Mouse (Mus musculus): Measurements from ENCODE around the gene Glyatl3. TPM values are rescaled to one million over a fixed set of nuclear protein-coding genes. Genes with fewer than 3 reads are reported as not detected.

The Glyatl3 gene
- total and polyA plus RNA-seq, 3 experiments: not detected

- no peak overlapping the region for H3K9ac ChIP-seq (ENCODE audit: low read depth, low read length)
- H3K27ac ChIP-seq: no peak overlapping the region
- 86% methylated on average over 6 of the region's 6 CpGs for WGBS
- no peak for DNase-seq
- H3K4me1 ChIP-seq (ENCODE audit: control insufficient read depth, insufficient read depth, low read length): no peaks in the 10 kb centered on the region; the same call in 1 of the 2 replicates
- H3K4me3 ChIP-seq: no peak overlapping the region
- H3K27me3 ChIP-seq (ENCODE audit: control insufficient read depth, insufficient read depth, low read length): no peaks in the 10 kb centered on the region
- H3K79me2 ChIP-seq (replicated peaks; ENCODE audit: control insufficient read depth, insufficient read depth, low read length): no peaks in the 10 kb centered on the region
- TF ChIP-seq EP300 (IDR thresholded peaks at IDR 0.05; ENCODE audit: insufficient read depth, low read depth, low read length): no peak
- TF ChIP-seq POLR2A (IDR thresholded peaks at IDR 0.05; ENCODE audit: insufficient read depth, low read depth, low read length): no peak
- TF ChIP-seq CTCF (IDR thresholded peaks at IDR 0.05): no peak
- no peaks in the 10 kb centered on the region for H3K36me3 ChIP-seq (ENCODE audit: control insufficient read depth, insufficient read depth, low read length)
- intact Hi-C loops (cut with DNase I): no loop called here
Observed at GRCm38 (mm10) chr17:40882172-40882571, 32.0 kb downstream of the Glyatl3 start.

GRCm38 (mm10) chr17:40879924-40880691 lies 34.0 kb downstream of the Glyatl3 start, which contains the start of gene 9130008F23Rik:
Gene 9130008F23Rik, minus strand, starts transcription at chr17:40880559.
- H3K79me2 ChIP-seq (replicated peaks; ENCODE audit: control insufficient read depth, insufficient read depth, low read length): no peaks in the 10 kb centered on the region
- under 1% methylated on average over 40 of the region's 40 CpGs for WGBS
- no peaks in the 10 kb centered on the region for H3K36me3 ChIP-seq (ENCODE audit: control insufficient read depth, insufficient read depth, low read length)
- TF ChIP-seq EP300 (IDR thresholded peaks at IDR 0.05; ENCODE audit: insufficient read depth, low read depth, low read length) (0 out of 2 replicates have a peak, but pooled peaks have one; percentile 33), POLR2A (IDR thresholded peaks at IDR 0.05; ENCODE audit: insufficient read depth, low read depth, low read length) (peak; percentile 69), CTCF (IDR thresholded peaks at IDR 0.05) (no peak)
- DNase-seq: peak; percentile 77 to 79
- H3K27me3 ChIP-seq (ENCODE audit: control insufficient read depth, insufficient read depth, low read length): no peaks in the 10 kb centered on the region
- peak within 1 kb of the TSS; percentile 90 for H3K9ac ChIP-seq (ENCODE audit: low read depth, low read length)
- peak within 1 kb of the TSS; percentile 69 for H3K27ac ChIP-seq
- intact Hi-C loops (cut with DNase I): no loop called here
- peak within 1 kb of the TSS; percentile 73 for H3K4me3 ChIP-seq
- H3K4me1 ChIP-seq (ENCODE audit: control insufficient read depth, insufficient read depth, low read length): no peaks in the 10 kb centered on the region; the same call in 1 of the 2 replicates

GRCm38 (mm10) chr17:40879528-40879923 lies 34.6 kb downstream of the Glyatl3 start:
- peak overlapping the region; percentile 73 for H3K4me3 ChIP-seq
- peak overlapping the region; percentile 90 for H3K9ac ChIP-seq (ENCODE audit: low read depth, low read length)
- TF ChIP-seq EP300 (IDR thresholded peaks at IDR 0.05; ENCODE audit: insufficient read depth, low read depth, low read length) (no peak), POLR2A (IDR thresholded peaks at IDR 0.05; ENCODE audit: insufficient read depth, low read depth, low read length) (0 out of 2 replicates have a peak, but pooled peaks have one; percentile 20), CTCF (IDR thresholded peaks at IDR 0.05) (no peak)
- no peaks in the 10 kb centered on the region; the same call in 1 of the 2 replicates for H3K4me1 ChIP-seq (ENCODE audit: control insufficient read depth, insufficient read depth, low read length)
- DNase-seq: no peak
- no peaks in the 10 kb centered on the region for H3K27me3 ChIP-seq (ENCODE audit: control insufficient read depth, insufficient read depth, low read length)
- WGBS: 18% methylated on average over 6 of the region's 6 CpGs
- H3K79me2 ChIP-seq (replicated peaks; ENCODE audit: control insufficient read depth, insufficient read depth, low read length): no peaks in the 10 kb centered on the region
- H3K36me3 ChIP-seq (ENCODE audit: control insufficient read depth, insufficient read depth, low read length): no peaks in the 10 kb centered on the region
- intact Hi-C loops (cut with DNase I): no loop called here
- H3K27ac ChIP-seq: peak overlapping the region; percentile 69; the same call in 1 of the 2 replicates

- H3K4me3 ChIP-seq: no peak overlapping the region
- H3K79me2 ChIP-seq (replicated peaks; ENCODE audit: control insufficient read depth, insufficient read depth, low read length): no peaks in the 10 kb centered on the region
- intact Hi-C loops (cut with DNase I): no loop called here
- H3K27me3 ChIP-seq (ENCODE audit: control insufficient read depth, insufficient read depth, low read length): no peaks in the 10 kb centered on the region
- no peak overlapping the region for H3K27ac ChIP-seq
- no peak overlapping the region for H3K9ac ChIP-seq (ENCODE audit: low read depth, low read length)
- 40% methylated on average over 3 of the region's 3 CpGs for WGBS
- H3K4me1 ChIP-seq (ENCODE audit: control insufficient read depth, insufficient read depth, low read length): no peaks in the 10 kb centered on the region; the same call in none of the 2 replicates
- H3K36me3 ChIP-seq (ENCODE audit: control insufficient read depth, insufficient read depth, low read length): no peaks in the 10 kb centered on the region
- TF ChIP-seq POLR2A (IDR thresholded peaks at IDR 0.05; ENCODE audit: insufficient read depth, low read depth, low read length) (no peak), EP300 (IDR thresholded peaks at IDR 0.05; ENCODE audit: insufficient read depth, low read depth, low read length) (no peak), CTCF (IDR thresholded peaks at IDR 0.05) (no peak)
- no peak for DNase-seq
Observed at GRCm38 (mm10) chr17:40877741-40878140, 36.4 kb downstream of the Glyatl3 start.

GRCm38 (mm10) chr17:40875568-40875967 lies 38.6 kb downstream of the Glyatl3 start:
- no peak overlapping the region for H3K9ac ChIP-seq (ENCODE audit: low read depth, low read length)
- no peak for DNase-seq
- H3K79me2 ChIP-seq (replicated peaks; ENCODE audit: control insufficient read depth, insufficient read depth, low read length): no peaks in the 10 kb centered on the region
- whole genome bisulfite sequencing: 87% methylated on average over 1 of the region's 1 CpGs
- H3K4me3 ChIP-seq: no peak overlapping the region
- no peaks in the 10 kb centered on the region; the same call in none of the 2 replicates for H3K4me1 ChIP-seq (ENCODE audit: control insufficient read depth, insufficient read depth, low read length)
- H3K27me3 ChIP-seq (ENCODE audit: control insufficient read depth, insufficient read depth, low read length): no peaks in the 10 kb centered on the region
- intact Hi-C loops (cut with DNase I): no loop called here
- no peaks in the 10 kb centered on the region for H3K36me3 ChIP-seq (ENCODE audit: control insufficient read depth, insufficient read depth, low read length)
- TF ChIP-seq POLR2A (IDR thresholded peaks at IDR 0.05; ENCODE audit: insufficient read depth, low read depth, low read length) (no peak), CTCF (IDR thresholded peaks at IDR 0.05) (no peak), EP300 (IDR thresholded peaks at IDR 0.05; ENCODE audit: insufficient read depth, low read depth, low read length) (no peak)
- H3K27ac ChIP-seq: no peak overlapping the region

- Histone ChIP-seq H3K27me3 (ENCODE audit: control insufficient read depth, insufficient read depth, low read length) (no peaks in the 10 kb centered on the region), H3K4me1 (ENCODE audit: control insufficient read depth, insufficient read depth, low read length) (no peaks in the 10 kb centered on the region; the same call in none of the 2 replicates), H3K4me3 (no peak overlapping the region), H3K36me3 (ENCODE audit: control insufficient read depth, insufficient read depth, low read length) (no peaks in the 10 kb centered on the region), H3K9ac (ENCODE audit: low read depth, low read length) (no peak overlapping the region), H3K27ac (no peak overlapping the region), H3K79me2 (replicated peaks; ENCODE audit: control insufficient read depth, insufficient read depth, low read length) (no peaks in the 10 kb centered on the region)
- no peak for DNase-seq
- WGBS: 77% methylated on average over 3 of the region's 3 CpGs
- intact Hi-C loops (cut with DNase I): no loop called here
- TF ChIP-seq EP300 (IDR thresholded peaks at IDR 0.05; ENCODE audit: insufficient read depth, low read depth, low read length): no peak
- no peak for TF ChIP-seq CTCF (IDR thresholded peaks at IDR 0.05)
- TF ChIP-seq POLR2A (IDR thresholded peaks at IDR 0.05; ENCODE audit: insufficient read depth, low read depth, low read length): no peak
Observed at GRCm38 (mm10) chr17:40874701-40875100, 39.4 kb downstream of the Glyatl3 start.
